Mouse (Mus musculus) layer of hippocampus, adult 18-20 months (tissue): Measurements from ENCODE around the gene Vps41. TPM values are rescaled to one million over a fixed set of nuclear protein-coding genes. Genes with fewer than 3 reads are reported as not detected.
A peak's percentile ranks its signal among the peaks of the same experiment; 100 is the strongest.

Experiments
- DNase-seq, 2 experiments: peaks; one replicate each; pipeline ENCODE4 v3.0.0; 2022; ENCODE audit warnings: low spot score in 2 of 2
- long read RNA-seq: library from polyadenylated mRNA; stranded (forward); transcript quantifications from one replicate; pipeline ENCODE4 v2.0.0, GENCODE M21; 2021
- total RNA-seq, 2 experiments: library from RNA; stranded (reverse); gene quantifications; 2 replicates each; pipeline ENCODE4 v1.2.3; 2021

Gene Vps41
- 100 to 1,000 TPM; 152 to 154 TPM for total RNA-seq
- long read RNA-seq, transcript Vps41-201 (29 exons, 3,199 nt), result major isoform, 183 of 237 reads
- long read RNA-seq, partial matches to known transcripts, result 25 of 237 reads
- long read RNA-seq, other reads (novel, unspliced or antisense), result 29 of 237 reads

DNA sequence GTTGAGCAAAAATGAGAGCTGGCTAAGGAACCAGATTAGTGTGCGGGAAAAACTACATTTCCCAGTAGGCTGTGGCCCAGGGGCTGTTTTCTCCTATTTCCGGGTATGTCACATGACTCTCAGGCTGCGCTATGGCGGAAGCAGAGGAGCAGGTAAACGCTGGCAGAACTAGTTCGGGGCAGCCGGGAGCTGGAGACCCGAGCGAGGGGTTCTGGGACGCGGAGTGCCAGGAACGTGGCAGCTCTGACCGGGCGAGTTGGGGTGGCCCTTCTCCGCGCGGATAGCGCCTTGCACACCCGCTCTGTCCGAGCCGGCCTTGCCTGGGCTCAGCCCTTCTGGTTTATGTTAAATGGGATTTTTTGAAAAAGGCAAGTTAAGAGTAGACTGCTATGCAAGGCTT, at the start of gene Vps41:
Gene Vps41 (plus strand): TSS at position 102 of the 400 bp plus-strand sequence.
- DNase-seq, result peak; percentile 79 to 92

- DNase-seq, result peak; percentile 40 to 74
Observed at GRCm38 (mm10) chr13:18698518-18699065, 18.5 kb upstream of the Vps41 start.

DNA sequence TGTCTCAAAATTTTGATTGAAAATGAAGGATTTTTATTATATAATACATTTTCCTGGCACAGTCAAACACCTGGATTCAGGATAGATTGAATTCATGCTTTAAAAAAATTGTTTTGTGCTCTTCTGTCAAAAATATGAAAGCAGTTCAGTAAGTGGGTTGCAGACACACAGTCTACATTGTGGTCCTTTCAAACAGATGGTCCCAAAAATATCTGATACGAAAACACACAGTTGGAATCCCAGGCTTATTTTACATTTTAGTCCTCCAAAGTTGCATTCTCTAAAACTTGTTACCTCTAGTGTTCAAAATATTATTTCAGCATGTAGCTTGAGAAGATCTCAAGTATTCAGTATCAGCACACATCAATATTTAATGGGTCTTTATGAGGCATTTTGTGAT, 5.4 kb upstream of the Vps41 start:
- no peak for DNase-seq

DNA sequence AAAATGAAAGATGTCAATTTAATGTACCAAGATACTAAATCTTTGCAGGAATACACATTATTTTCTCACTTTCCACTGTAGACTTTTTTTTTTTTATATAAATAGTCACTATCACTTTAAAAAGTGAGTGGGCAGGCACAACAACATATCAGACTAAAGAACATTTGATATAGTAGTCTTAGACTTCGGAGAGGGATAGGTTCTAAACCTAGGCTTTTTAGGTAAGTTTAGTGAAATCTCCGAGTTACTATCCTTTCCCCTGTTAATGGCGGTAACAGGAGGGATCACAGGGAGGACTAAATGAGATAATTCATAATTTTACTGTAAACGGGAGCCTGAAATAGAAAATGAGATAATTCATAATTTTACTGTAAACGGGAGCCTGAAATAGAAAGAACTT, 379 bp upstream of the Vps41 start:
- no peak for DNase-seq

DNA sequence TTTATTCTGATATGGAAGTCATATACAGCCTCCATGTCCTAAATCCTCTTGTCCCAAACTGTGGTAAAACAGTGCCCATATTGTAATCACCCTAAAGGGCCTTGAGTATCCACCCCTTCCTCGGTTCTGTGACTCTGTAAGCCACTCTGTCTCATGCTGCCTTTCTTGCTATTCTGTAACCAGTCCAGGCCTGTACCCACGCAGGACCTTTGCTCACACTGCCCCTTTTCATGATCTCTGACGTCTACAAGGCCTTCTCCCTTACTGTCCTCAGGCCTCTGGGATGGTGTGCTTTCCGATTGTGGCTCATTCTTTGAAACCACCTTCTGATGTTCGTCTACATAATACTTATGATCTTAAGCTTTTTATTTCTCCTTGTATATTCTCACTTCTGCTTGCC, 1.4 kb downstream of the Vps41 start:
- DNase-seq, result no peak

GRCm38 (mm10) chr13:18730666-18731065, 13.6 kb downstream of the Vps41 start:
- no peak for DNase-seq

DNA sequence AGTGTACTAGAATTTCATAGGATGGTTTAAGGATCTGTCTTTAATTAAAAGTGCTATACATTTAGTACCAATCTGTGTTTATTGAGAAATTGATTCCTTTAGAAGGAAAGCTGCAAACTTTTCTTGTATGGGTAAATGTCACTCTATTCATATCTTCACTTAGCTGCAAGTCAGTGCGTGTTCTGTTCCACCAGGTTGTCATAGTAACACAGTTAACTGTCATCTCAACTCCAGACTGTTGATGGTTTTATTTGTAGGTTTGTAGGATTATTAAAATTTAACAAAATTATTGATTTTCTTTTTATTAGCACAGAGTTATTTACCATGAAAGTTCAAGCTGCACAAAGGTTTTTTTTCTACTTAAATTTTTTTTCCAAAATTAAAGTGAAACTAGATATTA, 19.5 kb downstream of the Vps41 start:
- peak in 1 of 2 experiments; percentile 51 for DNase-seq

- peak; percentile 45 to 74 for DNase-seq
Observed at GRCm38 (mm10) chr13:18743575-18744265, 26.6 kb downstream of the Vps41 start.

GRCm38 (mm10) chr13:18744266-18744652, 27.2 kb downstream of the Vps41 start:
- no peak for DNase-seq

GRCm38 (mm10) chr13:18757958-18758357, 40.9 kb downstream of the Vps41 start:
- no peak for DNase-seq

DNA sequence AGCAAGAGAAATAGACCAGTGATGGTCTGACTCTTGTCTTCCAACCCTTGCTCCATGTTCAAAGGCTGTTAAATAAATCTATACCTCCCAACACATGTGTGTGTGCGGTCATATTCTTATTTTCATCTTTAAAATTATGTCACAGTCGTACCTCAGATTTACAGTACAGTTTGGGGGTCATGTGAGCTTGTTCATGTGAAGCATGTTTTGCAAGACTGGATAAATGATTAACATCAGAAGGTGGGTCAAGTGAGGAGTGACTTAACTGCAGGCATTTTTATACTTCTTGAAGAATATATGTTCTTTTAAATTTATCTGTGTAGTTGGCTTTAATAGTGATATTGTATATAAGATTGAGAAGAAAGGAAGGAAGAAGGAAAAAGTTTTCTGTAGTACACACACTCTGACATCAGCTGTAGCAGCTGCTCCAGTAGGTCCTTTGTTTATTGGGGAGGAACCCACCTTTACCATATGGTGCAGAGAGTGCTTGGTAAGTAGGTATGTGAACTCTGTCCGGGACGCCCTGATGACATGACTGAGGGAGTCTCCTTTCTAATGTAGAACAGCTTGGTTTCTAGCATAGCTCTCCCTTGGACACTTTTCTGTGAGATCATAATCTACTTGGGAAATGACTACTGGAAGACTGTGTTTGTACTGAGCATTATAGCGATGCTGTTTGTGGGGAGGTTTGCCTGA, 42.4 kb downstream of the Vps41 start:
- DNase-seq, result no peak

DNA sequence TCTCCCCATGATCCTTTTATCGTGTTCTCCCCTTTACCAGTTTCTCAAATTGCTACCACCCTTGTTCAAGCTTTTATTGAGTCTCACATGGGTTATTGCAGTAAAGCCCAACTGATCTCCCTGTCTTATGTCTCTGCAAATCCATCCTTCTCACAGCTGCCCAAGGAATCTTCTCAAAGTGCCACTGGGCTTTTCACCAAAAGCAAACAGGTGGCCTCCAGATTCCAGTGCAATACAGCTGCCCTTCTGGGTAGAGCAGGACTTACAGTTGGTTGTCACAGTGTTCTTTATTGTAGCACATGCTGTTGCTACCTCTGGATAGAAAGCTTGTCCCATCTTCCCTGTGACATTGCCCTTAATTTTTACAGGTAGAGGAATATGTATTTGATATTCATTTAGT, 44.4 kb downstream of the Vps41 start:
- DNase-seq, result no peak

GRCm38 (mm10) chr13:18767893-18768292, 50.8 kb downstream of the Vps41 start:
- no peak for DNase-seq

- DNase-seq, result no peak
Observed at GRCm38 (mm10) chr13:18768495-18768894, 51.4 kb downstream of the Vps41 start.

- DNase-seq, result no peak
Observed at GRCm38 (mm10) chr13:18773437-18774198, 56.5 kb downstream of the Vps41 start.

GRCm38 (mm10) chr13:18781250-18781649, 64.2 kb downstream of the Vps41 start:
- no peak for DNase-seq

- no peak for DNase-seq
Observed at GRCm38 (mm10) chr13:18785702-18786101, 68.6 kb downstream of the Vps41 start.

- no peak for DNase-seq
Observed at GRCm38 (mm10) chr13:18788040-18788439, 71.0 kb downstream of the Vps41 start.

- DNase-seq, result no peak
Observed at GRCm38 (mm10) chr13:18788689-18789088, 71.6 kb downstream of the Vps41 start.

DNA sequence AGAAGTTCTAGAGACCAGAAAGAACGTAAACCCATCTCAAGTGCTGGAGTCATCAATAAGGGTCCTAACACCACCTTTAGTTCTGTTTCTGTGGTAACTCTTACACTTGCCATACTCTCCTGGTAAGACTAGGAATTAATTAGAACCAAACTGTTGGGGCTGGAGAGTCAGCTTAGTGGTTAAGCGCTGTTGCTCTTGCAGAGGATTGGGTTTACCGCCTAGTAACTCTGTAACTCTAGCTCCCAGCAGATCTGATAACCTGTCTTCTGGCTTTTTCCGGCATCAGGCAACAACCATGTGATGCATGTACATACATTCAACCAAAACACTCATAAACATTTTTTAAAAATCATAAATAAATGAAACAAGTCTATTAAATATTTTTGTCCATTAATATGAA, 72.6 kb downstream of the Vps41 start:
- no peak for DNase-seq

DNA sequence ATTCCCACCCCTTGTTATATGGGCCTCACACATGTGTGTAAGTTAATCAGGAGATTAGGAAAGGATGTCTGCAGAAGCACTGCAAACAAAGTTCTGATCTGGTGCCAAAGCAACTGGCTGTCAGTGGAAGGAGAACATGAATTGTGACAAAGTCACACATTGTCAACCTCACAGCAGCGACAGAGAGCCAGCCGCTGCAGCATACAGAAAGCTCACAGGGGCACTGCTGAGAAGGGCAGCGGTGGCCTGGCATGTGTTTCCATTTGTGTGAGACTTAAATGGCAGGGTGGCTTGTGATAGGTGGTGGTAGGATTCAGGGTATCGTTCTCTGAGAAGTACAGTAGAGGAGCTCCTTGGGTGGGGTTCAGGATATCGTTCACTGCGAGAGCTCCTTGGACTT, 73.0 kb downstream of the Vps41 start:
- DNase-seq, result no peak

DNA sequence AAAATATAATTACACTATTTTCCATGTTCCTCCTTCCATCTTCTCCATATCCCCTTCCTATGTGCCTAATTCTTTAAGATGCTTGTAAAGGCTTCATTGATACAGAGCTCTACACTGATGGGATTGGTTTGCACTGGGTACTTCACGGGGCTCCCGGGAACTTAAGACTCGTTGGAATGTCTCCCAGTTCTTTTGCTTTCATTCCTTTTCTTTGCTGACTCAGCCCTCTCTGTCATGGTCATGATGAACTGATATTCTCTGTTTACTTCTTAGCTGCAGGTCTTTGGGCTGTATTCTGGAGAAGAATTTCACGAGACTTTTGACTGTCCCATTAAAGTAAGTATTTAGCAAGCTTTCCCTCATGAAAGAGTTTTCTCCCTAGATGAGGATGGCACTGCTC, 74.2 kb downstream of the Vps41 start:
- DNase-seq, result no peak
